Mouse (Mus musculus): ENCODE measurements around the gene Prkce.

Prkce gene

DNA sequence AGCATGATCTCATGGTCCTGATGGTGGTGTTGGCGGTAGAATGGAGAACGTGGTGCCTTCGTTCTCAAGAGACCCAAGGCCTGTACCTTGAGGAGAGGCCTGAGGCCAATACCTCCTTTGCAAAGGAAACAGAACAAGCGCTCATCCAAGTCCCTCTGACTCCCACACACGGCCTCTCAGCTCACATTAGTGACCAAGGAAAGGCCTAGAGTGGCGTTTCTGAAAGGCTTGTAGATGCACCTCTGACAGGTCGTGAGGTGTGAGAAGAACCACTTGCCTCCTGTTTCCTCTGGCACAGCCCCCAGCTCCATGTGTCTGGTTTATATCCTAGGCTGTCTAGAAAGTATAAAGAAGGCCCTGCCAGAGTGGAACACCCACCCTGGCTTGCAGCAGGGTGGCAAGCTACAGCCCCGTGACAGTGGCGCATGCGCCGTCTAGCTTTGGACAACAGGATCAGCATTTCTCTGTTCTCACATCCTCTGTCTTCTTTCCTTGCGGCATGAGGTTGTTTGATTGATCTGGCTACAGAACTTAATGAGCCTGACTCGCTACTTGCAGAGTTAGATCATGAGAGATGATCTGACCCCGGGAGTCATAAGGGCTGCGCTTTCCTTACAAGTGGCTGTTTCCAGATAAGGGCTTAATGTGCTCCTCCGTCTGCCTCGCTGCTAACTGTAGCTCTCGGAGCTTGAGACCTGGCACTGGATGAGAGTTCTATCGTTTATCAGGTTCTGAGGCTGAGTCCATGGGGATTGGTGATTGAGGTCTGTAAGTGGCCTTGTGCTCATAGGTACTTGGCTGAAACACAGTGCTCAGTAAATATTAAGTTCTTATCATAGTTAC lies 136.0 kb downstream of the Prkce start:
- DNase-seq: peak; percentile 96

DNA sequence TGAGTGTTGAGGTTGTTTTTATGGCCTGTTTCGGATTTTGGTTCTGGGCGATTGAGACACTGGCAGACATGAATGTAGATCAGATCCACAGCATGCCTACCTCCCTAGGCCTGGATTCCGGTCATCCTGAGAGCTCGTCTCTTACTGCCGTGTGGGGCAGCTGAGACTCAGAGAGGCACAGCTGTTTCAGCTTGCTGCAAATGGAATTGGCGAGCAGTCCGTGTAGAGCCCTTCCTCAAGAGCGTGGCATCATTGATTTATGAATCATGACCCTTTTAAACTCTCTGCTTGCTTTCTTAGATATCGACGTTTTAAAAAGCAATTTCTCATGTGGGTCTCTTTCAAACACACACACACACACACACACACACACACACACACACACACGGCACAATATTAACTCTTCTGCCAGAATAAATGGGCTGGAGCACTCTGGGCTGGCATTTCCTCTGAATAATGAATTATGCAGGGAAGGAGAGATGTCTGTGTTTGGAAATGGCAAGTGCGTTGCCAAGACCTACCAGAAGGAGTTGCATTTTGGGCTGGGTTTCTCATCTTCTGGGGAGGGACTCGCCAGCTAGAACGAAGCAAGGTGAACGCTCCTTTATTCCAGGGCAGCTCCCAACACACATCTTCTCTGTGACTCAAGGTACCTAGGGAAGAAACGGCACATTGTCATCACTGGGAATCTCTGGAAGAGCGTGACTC lies 137.5 kb downstream of the Prkce start:
- DNase-seq: peak; percentile 86

DNA sequence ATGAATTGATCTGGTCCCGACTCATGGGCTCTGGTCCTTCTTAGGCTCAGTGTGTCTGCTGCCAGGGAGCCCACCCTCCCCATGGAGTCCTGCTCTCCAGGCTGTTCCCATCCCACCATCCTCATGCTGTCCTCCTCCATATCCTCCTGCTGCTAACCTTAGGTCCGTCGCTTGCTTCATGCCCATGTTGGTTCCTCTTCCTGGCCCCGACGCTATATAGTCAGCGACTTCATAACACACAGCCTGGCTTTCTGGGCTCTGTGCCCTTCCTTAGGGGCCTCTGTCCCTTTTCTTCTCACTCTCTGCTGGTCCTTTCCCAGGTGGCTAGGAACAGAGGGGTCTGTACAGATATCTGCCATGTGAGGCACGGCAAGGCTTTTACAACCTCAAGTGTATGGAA lies 138.6 kb downstream of the Prkce start:
- peak; percentile 87 for DNase-seq

DNA sequence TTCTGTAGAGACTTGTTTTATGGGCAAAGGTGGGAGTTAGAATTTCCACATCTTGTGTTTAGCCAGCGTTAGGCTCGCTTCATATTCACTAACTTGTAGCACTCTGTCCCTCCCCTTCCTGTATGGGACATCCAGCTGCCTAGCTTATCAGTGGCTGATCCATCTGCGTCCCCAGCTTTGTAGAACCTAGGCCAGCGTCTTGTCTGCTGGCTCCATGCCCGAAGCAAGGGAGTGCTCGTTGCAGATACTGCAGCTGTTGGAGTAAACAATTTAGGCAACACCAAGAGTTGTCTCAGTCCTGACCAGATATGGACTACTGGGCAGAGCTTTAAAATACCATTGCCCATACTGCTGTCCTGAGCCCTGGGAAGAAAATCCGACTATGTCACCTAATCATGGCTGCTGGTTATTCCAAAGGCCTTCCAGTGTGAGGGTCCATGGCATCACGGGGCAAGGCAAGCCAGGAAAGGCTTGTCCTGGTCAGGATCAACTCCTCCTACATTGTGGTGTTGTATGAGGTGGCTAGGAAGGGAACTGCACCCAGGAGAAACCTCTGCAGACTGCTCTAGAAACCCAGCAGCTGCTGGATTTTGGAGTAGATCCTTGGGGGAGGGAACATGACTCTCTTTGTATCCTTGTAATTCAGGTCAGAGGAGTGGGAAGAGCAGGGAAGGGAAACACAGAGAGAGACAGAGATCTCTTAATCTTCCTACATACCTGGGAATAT lies 146.0 kb downstream of the Prkce start:
- DNase-seq: peak; percentile 98

DNA sequence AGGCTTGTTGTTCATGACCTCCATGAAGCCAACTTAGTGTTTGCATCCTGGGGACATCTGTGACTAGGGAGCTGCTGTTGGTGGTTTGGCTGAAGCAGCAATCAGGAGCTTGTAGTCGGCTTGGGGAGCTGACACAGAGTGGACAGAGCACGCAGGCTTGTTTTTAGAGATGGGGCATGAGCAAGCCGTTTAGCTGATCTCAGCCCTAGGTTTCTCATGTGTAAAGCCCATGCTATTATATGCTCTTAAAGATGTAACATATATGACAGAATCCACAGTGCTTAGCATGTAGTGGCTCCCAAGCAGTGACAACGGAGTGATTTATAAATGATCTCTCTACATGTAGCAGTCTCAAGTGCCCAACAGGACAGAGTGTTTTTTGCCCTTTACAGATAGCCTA lies 148.3 kb downstream of the Prkce start:
- DNase-seq: peak; percentile 67

DNA sequence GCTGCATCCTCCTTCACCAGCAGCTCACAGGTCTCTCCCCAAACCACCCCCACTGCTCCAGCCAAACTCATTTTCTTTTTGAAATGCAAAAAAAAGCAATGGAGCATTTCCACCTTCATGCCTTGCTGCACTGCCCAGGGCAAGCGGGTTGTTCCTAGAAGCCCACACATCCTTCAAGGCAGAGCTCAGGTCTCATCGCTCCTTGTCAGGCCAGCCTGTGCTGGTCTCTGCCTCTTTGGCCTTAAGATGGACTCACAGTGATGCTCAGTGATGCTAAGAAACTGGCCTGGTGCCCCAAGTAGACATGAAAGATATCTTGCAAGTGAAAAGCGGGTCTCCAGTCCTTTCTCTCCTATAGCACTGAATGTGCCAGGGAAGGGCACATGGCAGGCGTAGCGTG lies 149.2 kb downstream of the Prkce start:
- DNase-seq: peak; percentile 76

DNA sequence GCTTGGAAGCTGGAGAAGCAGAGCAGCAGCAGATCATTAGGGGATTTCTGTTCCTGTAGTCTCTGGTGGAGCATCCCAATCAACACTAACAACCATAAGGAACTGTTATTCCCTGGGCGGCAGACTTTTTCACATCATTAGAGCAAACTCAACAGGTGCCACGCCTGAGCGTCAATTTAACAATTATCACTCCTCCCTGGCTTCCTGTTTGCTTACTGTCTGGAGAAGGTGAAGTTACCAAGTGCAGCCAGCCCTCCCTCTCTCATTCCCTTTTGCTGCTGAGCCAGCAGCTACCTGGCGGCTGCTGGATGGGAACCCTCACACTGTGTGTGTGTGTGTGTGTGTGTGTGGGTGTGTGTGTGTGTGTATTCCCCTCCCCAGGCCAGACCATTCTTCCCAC lies 149.6 kb downstream of the Prkce start:
- peak; percentile 72 for DNase-seq

DNA sequence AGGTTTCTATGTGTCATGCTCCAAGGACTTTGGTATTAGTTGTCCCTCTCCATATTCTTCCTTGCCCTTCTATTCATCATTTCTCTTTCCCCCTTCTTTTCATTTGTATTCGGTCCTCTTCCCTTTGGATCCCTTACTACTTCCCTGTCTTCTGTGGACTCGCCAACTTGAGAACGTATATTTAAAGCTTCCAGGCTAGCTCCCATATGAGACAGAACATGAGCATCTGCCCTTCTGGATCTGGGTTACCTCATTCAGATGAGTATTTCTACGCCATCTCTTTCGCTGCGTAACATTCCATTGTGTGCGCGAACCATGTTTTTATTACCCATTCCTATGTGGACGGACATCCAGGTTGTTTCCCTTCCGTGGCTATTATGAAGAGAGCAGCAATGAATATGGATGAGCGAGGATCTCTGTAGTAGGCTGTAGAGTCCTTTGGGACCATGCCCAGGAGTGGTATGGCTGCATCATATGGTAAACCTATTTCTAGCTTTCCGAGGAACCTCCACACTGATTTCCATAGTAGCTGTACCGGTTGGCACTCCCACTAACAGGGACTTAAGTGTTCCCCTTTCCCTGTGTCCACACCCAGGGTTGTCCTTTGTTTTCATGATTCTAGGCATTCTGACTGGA lies 152.5 kb downstream of the Prkce start:
- DNase-seq: no peak

DNA sequence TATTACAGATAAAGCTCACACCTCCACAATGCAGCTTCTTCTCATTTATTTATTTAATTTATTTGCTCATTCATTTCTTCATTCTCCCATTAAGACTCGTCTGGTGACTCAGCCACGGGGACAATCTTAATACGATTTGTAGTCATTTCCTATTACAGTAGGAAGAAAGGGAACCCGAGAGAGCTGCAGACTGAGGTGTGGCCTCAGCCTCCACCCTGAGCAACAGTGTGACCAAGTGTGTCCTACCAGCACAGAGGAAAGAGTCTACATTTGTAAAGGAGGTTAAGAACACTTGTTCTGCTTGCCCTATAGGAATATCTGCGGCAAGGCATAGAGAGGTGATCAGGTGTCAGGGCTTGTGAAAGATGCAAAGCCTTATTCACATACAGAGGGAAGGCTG lies 155.3 kb downstream of the Prkce start:
- DNase-seq: no peak

DNA sequence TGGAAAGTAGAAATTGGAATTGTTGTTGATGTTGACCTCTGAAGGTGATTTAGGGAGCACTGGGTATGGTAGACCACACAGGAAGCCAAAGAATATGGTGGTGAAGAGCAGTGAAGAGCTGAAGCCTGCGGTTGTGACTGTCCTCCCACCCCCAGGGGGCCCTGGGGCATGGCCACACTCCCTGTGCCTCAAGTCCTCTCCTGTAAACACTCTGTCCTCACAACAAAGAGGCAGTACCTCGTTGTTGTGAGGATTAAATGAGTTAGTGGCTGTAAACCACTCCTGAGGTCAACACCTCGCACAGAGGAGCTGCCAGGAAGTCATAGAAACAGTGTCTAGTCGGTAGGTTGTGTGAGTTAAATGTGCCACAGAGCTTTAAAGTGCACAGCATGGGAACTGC lies 155.7 kb downstream of the Prkce start:
- no peak for DNase-seq

DNA sequence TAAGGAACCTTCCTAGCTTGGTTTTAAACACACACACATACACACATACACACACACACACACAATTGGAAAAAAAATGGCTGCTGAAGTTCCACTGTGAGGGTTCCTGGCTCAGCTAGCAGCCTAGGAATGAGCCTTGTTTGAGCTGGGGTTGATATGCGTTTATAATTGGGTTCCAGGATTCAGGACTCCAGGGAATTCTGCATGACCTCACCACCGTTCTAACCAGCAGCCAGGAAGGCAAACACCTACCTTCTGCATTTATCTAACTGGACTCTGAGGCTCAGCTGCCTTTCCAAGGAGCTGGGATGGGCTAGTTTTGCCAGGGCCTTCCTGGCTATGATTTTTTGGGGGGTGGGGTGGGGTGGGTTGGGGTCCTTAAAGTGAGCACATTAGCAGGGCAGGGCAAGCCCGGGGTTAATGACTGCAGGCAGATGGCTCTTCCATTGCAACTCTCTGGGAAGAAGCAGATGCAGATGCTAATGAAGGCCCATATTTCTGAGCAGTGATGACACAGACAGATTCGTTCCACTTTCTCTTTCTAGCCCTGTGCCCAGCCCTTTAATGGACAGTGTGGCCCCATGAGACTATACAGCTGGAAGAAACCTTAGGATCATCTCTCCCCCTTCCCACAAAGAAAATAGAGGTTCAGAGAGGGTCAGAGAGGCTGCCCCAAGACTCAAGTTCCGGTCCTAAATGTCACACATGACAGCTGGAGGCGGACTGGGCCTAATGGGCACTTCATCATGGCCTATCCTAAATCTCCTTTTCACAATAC lies 156.5 kb downstream of the Prkce start:
- DNase-seq: peak; percentile 86

DNA sequence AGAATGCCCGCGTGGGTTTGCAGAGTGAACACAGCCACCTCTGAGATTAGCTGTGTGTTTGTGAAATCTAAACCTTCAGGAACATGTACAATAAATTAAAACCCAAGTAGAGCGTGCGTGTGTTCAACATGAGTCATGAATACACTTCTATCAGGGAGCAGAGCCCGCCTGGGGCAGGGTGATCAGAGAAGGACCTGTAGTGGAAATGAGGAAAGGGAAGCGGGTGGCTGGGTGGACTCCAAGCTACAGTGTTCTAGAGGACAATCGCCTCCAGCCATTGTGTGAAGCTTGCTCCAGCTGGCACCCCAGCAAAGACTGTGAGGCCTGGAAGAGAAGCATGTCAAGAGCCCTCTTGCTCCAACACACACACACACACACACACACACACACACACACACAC lies 157.2 kb downstream of the Prkce start:
- peak; percentile 89 for DNase-seq

DNA sequence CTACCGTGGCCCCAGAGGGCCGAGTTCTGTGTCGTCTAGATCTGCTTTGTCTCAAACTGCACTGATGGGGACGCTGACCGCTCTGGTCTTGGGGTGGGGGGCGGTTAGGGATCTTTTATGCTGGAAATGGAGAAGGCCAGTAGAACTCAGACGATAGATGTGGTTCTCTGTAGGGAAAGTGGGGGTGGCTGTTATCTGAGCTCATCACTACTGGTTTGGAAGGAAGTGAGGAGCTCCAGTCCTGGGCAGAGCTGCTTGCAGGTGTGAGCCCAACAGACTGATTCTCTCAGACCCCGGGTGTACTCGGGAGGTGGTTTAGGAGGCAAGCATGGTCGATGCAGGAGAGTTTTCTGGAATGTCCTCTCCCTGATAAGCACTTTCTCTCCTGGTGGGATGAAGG lies 157.7 kb downstream of the Prkce start:
- peak; percentile 76 for DNase-seq

DNA sequence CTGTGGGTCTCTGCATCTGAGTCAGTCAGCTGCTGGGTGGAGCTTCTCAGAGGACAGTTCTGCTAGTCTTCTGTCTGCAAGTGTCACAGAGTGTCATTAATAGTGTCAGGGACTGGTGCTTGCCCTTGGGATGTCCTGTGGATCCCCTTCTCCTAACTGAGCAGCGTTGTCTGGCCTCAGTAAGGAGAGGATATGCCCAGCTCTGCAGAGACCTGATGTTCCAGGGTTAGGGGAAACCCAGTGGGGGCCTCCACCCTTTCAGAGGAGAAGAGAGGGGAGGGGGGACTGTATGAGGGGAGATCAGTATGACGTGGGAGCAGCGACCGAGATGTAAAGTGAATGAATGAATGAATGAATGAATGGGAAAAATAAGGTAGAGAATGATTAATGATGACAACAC lies 160.4 kb downstream of the Prkce start:
- DNase-seq: peak; percentile 73

DNA sequence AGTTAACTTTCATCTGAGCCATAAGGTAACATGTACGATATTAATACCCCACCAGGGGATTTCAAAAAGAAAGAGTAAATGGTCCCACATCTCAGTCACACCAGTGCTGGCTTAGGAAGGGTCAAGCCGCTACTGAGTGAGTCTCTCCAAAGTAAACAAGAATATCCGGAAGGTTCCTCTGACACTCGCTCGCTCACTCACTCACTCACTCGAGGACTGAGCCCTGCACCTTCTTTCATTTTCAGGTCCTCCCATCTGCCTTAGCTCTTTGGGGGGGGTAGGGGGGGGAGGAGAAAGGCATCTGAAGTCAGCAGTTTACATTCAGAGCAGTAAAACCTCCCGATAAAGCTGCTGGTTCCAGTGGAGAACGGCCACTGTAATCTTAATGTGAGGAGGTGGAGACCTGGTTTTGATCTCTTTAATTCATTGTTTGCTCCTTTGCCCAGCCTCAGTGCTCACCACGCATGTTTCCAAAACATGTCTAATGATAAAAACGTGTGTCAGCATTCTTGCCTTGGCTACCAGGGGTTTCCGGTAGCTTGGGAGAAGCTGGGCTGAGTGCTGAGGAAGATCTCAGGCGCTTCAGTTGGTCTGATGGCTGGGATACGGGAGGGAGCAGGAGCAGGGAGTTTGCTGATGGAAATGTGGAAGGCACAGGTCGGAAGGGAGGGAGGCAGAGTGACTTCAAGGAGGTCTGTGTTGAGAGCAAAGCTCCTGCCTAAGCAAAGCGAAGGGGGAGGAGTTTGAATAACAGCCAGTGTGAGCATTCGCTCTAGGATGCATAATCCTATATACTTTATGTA lies 161.9 kb downstream of the Prkce start:
- DNase-seq: peak; percentile 90

DNA sequence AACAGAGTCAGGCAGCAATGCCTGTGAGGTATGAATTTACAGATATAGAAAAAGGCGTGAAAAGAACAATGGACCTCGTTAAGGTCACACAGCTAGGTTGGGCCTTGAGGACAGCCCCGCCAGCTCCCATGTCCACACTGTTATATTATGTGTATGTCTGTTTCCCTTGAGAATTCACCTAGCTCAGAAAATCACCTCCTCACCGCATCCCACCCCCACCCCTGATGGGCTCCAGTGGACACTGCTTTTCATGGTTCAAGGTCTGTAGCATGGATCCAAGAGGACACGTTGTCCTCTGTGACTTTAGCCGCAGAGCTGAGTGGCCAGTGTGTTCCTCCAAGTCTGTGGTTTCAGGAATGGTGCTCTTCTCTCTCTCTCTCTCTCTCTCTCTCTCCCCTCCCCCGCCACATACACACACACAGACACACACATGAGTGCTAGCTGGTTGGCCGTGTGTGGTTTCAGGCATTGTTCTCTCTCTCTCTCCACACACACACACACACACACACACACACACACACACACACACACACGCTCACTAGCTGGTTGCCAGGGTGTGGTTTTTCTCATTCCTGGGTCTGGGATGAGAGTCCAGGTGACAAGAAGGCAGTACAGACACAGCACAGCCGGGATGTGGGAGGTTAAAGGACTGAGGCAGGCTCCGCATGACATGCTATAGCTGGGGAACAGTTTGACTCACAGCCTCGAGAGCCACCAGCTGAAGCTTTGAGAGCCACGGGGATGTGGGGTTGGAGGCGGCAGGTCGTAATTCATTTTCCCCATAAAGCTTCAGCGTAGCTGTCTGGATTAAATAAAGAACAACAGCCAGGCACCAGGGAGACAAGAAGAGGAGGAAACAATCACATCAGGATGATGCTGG lies 162.7 kb downstream of the Prkce start:
- peak; percentile 76 for DNase-seq

DNA sequence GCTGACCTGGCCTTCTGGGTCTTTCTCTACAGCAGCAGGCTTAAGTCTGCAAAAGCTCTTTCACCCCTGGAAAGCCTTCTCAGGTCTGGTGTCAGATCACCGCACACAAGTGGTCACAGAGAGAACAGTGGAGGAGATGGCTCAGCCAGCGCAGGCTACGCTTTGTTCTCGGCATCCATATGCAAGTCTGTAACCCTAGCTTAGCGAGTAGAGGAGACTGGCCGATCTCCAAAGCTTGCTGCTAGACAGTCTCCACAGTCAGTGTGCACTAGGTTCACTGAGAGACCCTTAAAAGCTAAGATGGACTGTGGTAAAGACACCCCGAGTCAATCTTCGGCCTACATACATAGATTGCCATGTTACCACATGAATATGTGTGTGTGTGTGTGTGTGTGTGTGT lies 164.2 kb downstream of the Prkce start:
- peak; percentile 78 for DNase-seq

DNA sequence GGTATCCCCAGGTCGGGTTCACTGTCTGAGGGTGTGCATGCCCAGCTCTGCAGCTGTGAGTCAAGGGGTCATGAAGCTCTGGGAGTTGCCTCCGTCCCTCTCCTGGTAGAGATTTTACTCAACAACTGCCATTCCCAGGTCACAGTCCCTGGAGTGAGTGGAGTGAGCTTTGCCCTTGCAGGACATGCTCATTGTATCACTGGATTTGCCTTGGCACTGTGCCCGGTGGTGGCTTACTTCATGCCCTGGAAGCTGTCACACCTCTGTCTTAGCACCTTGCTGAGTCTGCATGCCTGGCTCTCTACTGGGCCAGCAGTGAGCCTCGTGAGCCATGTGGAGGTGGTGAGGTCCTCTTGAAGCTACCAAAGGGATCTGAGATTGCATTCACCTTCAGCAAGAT lies 167.4 kb downstream of the Prkce start:
- peak; percentile 97 for DNase-seq

DNA sequence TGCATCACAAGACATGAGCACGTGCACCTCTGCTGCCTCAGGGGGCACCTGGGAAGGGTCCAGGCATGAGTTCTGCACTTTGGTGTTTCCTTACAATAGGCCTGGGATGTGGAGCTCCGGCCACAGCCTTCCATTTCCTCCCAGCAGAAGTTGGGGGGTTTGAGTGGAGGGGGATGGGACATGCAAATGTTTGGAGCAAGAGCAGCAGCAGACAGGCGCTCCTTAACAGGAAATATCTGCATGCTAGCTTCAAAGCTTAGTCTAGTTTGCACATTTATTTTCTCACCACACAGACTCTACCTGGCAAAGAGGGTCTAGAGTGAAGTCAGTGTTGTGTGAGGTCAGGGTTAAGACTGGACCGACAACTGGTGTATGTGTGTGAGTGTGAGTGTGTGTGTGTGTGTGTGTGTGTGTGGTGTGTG lies 169.1 kb downstream of the Prkce start:
- DNase-seq: peak; percentile 96

DNA sequence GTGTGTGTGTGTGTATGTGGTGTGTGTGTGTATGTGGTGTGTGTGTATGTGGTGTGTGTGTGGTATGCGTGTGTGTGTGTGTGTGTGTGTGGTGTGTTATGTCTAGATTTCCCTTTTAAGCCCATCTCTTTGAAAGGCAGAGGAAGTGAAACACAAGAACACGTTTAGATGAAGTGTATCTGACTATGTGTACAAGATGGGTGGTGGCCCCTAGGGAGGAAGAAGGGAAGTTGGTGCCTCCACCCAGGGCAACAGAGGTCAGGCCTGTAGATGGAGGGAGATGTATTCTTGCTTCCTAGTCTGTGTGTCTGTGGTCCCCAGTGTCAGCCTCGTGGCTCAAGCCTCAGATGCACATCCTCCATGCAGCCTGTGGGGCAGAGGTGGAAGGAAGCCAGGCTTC lies 169.5 kb downstream of the Prkce start:
- peak; percentile 98 for DNase-seq

Data from heart, adult 11 months (tissue).